Mouse (Mus musculus) ES-E14 (cell line): ENCODE results near the gene Agtrap.

ENCODE experiments used
- CHD2 ChIP-seq: IDR thresholded peaks from 2 replicates; pipeline ENCODE4 v1.6.1; 2014; ENCODE audit warnings: mild to moderate bottlenecking, low read depth, low read length, inconsistent platforms
- HCFC1 ChIP-seq: IDR thresholded peaks from 2 replicates; pipeline ENCODE4 v1.6.1; 2012; ENCODE audit warnings: low read length, inconsistent platforms, borderline replicate concordance; ENCODE audit not compliant: insufficient read depth
- MAFK ChIP-seq: IDR thresholded peaks from 2 replicates; pipeline ENCODE4 v1.6.1; 2014; ENCODE audit warnings: mild to moderate bottlenecking, low read depth, low read length, inconsistent platforms; ENCODE audit not compliant: insufficient read depth
- ZC3H11A ChIP-seq: IDR thresholded peaks from 2 replicates; pipeline ENCODE4 v1.6.1; 2012; ENCODE audit warnings: low read depth, mild to moderate bottlenecking, inconsistent platforms, low read length, borderline replicate concordance
- ZNF384 ChIP-seq: IDR thresholded peaks from 2 replicates; pipeline ENCODE4 v1.6.1; 2012; ENCODE audit warnings: low read depth, low read length, inconsistent platforms

DNA sequence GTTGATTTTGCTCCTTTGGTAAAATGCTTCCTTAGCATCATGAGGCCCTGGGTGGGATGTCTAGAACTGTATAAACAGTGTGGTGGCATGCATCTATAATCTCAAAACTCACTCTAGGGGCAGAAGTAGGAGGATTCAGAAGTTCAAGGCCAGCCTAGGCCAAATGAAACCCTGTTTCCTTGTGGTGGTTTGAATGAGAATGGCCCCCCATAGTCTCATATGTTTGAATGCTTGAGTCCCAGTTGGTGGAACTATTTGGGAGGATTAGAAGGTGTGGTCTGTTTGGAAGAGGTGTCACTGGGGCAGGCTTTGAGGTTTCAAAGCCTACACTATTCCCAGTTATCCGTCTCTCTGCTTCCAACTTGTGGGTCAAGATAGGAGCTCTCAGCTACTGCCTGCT lies 3.4 kb upstream of the Agtrap start:
- TF ChIP-seq HCFC1 (no peak), MAFK (no peak), ZNF384 (no peak), ZC3H11A (no peak), CHD2 (no peak)
